Mouse (Mus musculus) midbrain, embryonic 16.5 days (tissue): Measurements from ENCODE around the gene Cabcoco1. TPM values are rescaled to one million over a fixed set of nuclear protein-coding genes. Genes with fewer than 3 reads are reported as not detected.

Experiments
- ATAC-seq: fragments of 200-750 bp; cut with Nextera tagmentation; 2 replicates; pipeline ENCODE4 v1.8.0; 2017; ENCODE audit warnings: moderate TSS enrichment
- H3K27ac ChIP-seq: fragments of 300-500 bp; sonication (generic); 2 replicates; pipeline ENCODE4 v1.5.1; 2014; ENCODE audit warnings: mild to moderate bottlenecking, low read length, mixed read lengths
- H3K27me3 ChIP-seq: fragments of 300-500 bp; sonication (generic); 2 replicates; pipeline ENCODE4 v1.6.1; 2014; ENCODE audit warnings: low read depth, low read length, mixed read lengths; ENCODE audit not compliant: control insufficient read depth, insufficient read depth
- H3K36me3 ChIP-seq: fragments of 300-500 bp; sonication (generic); 2 replicates; pipeline ENCODE4 v1.6.1; 2014; ENCODE audit warnings: mild to moderate bottlenecking, low read length, moderate library complexity, mixed read lengths; ENCODE audit not compliant: control insufficient read depth, insufficient read depth
- H3K4me1 ChIP-seq: fragments of 300-500 bp; sonication (generic); 2 replicates; pipeline ENCODE4 v1.6.1; 2014; ENCODE audit warnings: mild to moderate bottlenecking, low read length, mixed read lengths; ENCODE audit not compliant: control insufficient read depth, insufficient read depth
- H3K4me2 ChIP-seq: fragments of 300-500 bp; sonication (generic); 2 replicates; pipeline ENCODE4 v1.6.1; 2014; ENCODE audit warnings: mild to moderate bottlenecking, low read length, mixed read lengths
- H3K4me3 ChIP-seq: fragments of 300-500 bp; sonication (generic); 2 replicates; pipeline ENCODE4 v1.5.1; 2014; ENCODE audit warnings: low read depth, mild to moderate bottlenecking, low read length, moderate library complexity, mixed read lengths
- H3K9ac ChIP-seq: fragments of 300-500 bp; sonication (generic); 2 replicates; pipeline ENCODE4 v1.6.1; 2014; ENCODE audit warnings: low read depth, low read length, mixed read lengths
- H3K9me3 ChIP-seq: fragments of 300-500 bp; sonication (generic); replicated peaks from 2 replicates; pipeline ENCODE4 v1.6.1; 2014; ENCODE audit warnings: mild to moderate bottlenecking, low read length, mixed read lengths; ENCODE audit not compliant: control insufficient read depth, poor library complexity, severe bottlenecking
- WGBS: fragments of 180-500 bp; shearing (Covaris S2); extraction: QIAGEN DNeasy Blood & Tissue Kit; methylation state at CpG from one replicate; pipeline ENCODE4 v1.1.7; 2014; 5-methylcytosine and 5-hydroxymethylcytosine counted together
- polyA plus RNA-seq: library from polyadenylated mRNA; unstranded; fragments of >200 nt; fragmentation: Nextera tagmentation; extraction: Ambion mirVana; gene quantifications from 2 replicates; pipeline ENCODE4 v1.2.1, GENCODE M21; 2015

Gene Cabcoco1
- polyA plus RNA-seq, 1 experiment from 2014 or later: 2.5 TPM

- ATAC-seq: no peak
- H3K4me2 ChIP-seq: no peak overlapping the region
- H3K9me3 ChIP-seq: no peaks in the 10 kb centered on the region
- no peaks in the 10 kb centered on the region for H3K36me3 ChIP-seq
- H3K4me3 ChIP-seq: no peak overlapping the region
- H3K4me1 ChIP-seq: peaks cover 7% of the 10 kb centered on the region
- WGBS: 47% methylated on average over 8 of the region's 8 CpGs
- H3K9ac ChIP-seq: no peak overlapping the region
- H3K27ac ChIP-seq: no peak overlapping the region
- no peaks in the 10 kb centered on the region for H3K27me3 ChIP-seq
Measured at GRCm38 (mm10) chr10:68445244-68445811, 96.4 kb downstream of the Cabcoco1 start.

GRCm38 (mm10) chr10:68444361-68445114 lies 97.2 kb downstream of the Cabcoco1 start:
- Histone ChIP-seq H3K9ac (no peak overlapping the region), H3K27ac (no peak overlapping the region), H3K27me3 (no peaks in the 10 kb centered on the region), H3K4me2 (no peak overlapping the region), H3K4me1 (peaks cover 7% of the 10 kb centered on the region), H3K36me3 (no peaks in the 10 kb centered on the region), H3K9me3 (no peaks in the 10 kb centered on the region), H3K4me3 (no peak overlapping the region)
- ATAC-seq: no peak
- WGBS: 93% methylated on average over 14 of the region's 14 CpGs

- Histone ChIP-seq H3K4me3 (no peak overlapping the region), H3K4me1 (peaks cover 7% of the 10 kb centered on the region), H3K27ac (no peak overlapping the region), H3K9me3 (no peaks in the 10 kb centered on the region), H3K4me2 (no peak overlapping the region), H3K27me3 (no peaks in the 10 kb centered on the region), H3K36me3 (no peaks in the 10 kb centered on the region), H3K9ac (no peak overlapping the region)
- WGBS: 22% methylated on average over 7 of the region's 7 CpGs
- ATAC-seq: no peak
Measured at GRCm38 (mm10) chr10:68443132-68443531, 98.6 kb downstream of the Cabcoco1 start.

GRCm38 (mm10) chr10:68442713-68443112 lies 99.0 kb downstream of the Cabcoco1 start:
- Histone ChIP-seq H3K4me3 (no peak overlapping the region), H3K27ac (no peak overlapping the region), H3K4me2 (no peak overlapping the region), H3K27me3 (no peaks in the 10 kb centered on the region), H3K9me3 (no peaks in the 10 kb centered on the region), H3K9ac (no peak overlapping the region), H3K4me1 (peaks cover 7% of the 10 kb centered on the region), H3K36me3 (no peaks in the 10 kb centered on the region)
- no peak for ATAC-seq
- WGBS: 4% methylated on average over 3 of the region's 3 CpGs

GRCm38 (mm10) chr10:68441931-68442662 lies 99.6 kb downstream of the Cabcoco1 start:
- Histone ChIP-seq H3K4me3 (no peak overlapping the region), H3K4me2 (no peak overlapping the region), H3K27ac (no peak overlapping the region), H3K36me3 (no peaks in the 10 kb centered on the region), H3K9ac (no peak overlapping the region), H3K27me3 (no peaks in the 10 kb centered on the region), H3K4me1 (peaks cover 7% of the 10 kb centered on the region), H3K9me3 (no peaks in the 10 kb centered on the region)
- no peak for ATAC-seq
- WGBS: 64% methylated on average over 10 of the region's 10 CpGs

GRCm38 (mm10) chr10:68440515-68440914 lies 101.2 kb downstream of the Cabcoco1 start:
- no peak for ATAC-seq
- 72% methylated on average over 8 of the region's 8 CpGs for WGBS
- Histone ChIP-seq H3K4me3 (no peak overlapping the region), H3K4me2 (no peak overlapping the region), H3K36me3 (no peaks in the 10 kb centered on the region), H3K27ac (no peak overlapping the region), H3K9ac (no peak overlapping the region), H3K4me1 (peaks cover 7% of the 10 kb centered on the region), H3K27me3 (no peaks in the 10 kb centered on the region), H3K9me3 (no peaks in the 10 kb centered on the region)

- H3K27me3 ChIP-seq: no peaks in the 10 kb centered on the region
- H3K27ac ChIP-seq: no peak overlapping the region
- H3K9me3 ChIP-seq: no peaks in the 10 kb centered on the region
- H3K4me1 ChIP-seq: no peaks in the 10 kb centered on the region
- 87% methylated on average over 7 of the region's 7 CpGs for WGBS
- no peak for ATAC-seq
- H3K4me3 ChIP-seq: no peak overlapping the region
- no peaks in the 10 kb centered on the region for H3K36me3 ChIP-seq
- H3K9ac ChIP-seq: no peak overlapping the region
- H3K4me2 ChIP-seq: no peak overlapping the region
Measured at GRCm38 (mm10) chr10:68435754-68436153, 105.9 kb downstream of the Cabcoco1 start.

GRCm38 (mm10) chr10:68435001-68435560 lies 106.6 kb downstream of the Cabcoco1 start:
- no peak for ATAC-seq
- WGBS: 77% methylated on average over 13 of the region's 13 CpGs
- Histone ChIP-seq H3K4me1 (no peaks in the 10 kb centered on the region), H3K4me2 (no peak overlapping the region), H3K4me3 (no peak overlapping the region), H3K27ac (no peak overlapping the region), H3K9ac (no peak overlapping the region), H3K36me3 (no peaks in the 10 kb centered on the region), H3K9me3 (no peaks in the 10 kb centered on the region), H3K27me3 (no peaks in the 10 kb centered on the region)
